Mouse (Mus musculus) CH12.LX (cell line): Measurements from ENCODE around the gene Txndc2. TPM values are rescaled to one million over a fixed set of nuclear protein-coding genes. Genes with fewer than 3 reads are reported as not detected.

Experiments used
- DNase-seq: peaks from one replicate; pipeline ENCODE4 v3.0.0-alpha.2; 2013; ENCODE audit errors: extremely low read depth
- H3K27ac ChIP-seq: 2 replicates; pipeline ENCODE4 v1.5.1; 2012; ENCODE audit warnings: low read depth, mild to moderate bottlenecking, control low read depth, moderate library complexity; ENCODE audit not compliant: insufficient read depth
- H3K27me3 ChIP-seq: replicated peaks from 2 replicates; pipeline ENCODE3; 2012; ENCODE audit warnings: inconsistent platforms
- H3K36me3 ChIP-seq, 2 experiments: replicated peaks in 1 of 2; 2 replicates each; pipeline versions ENCODE3 to v1.6.1; 2012; ENCODE audit warnings: inconsistent platforms in 1 of 2, low read length in 1 of 2, mild to moderate bottlenecking in 1 of 2, mixed read lengths in 1 of 2, moderate library complexity in 1 of 2; ENCODE audit not compliant: control insufficient read depth in 1 of 2, insufficient read depth in 1 of 2
- H3K4me1 ChIP-seq, 2 experiments: 2 replicates each; pipeline ENCODE4 v1.6.1; 2012; ENCODE audit warnings: inconsistent platforms in 1 of 2, moderate library complexity in 1 of 2; ENCODE audit not compliant: insufficient read depth in 2 of 2, control insufficient read depth in 1 of 2
- H3K4me2 ChIP-seq: 2 replicates; pipeline ENCODE4 v1.6.1; 2012; ENCODE audit warnings: low read depth, mild to moderate bottlenecking, control low read depth; ENCODE audit not compliant: poor library complexity, insufficient read depth, severe bottlenecking
- H3K4me3 ChIP-seq, 3 experiments: fragments of 150-350 bp in 1 of 3; sonication (generic) in 1 of 3; replicated peaks in 1 of 3; 2 replicates each; pipeline versions ENCODE3 to v1.5.1; 2011 to 2012; ENCODE audit warnings: low read depth in 2 of 3, low read length in 2 of 3, mild to moderate bottlenecking in 2 of 3, moderate library complexity in 2 of 3, control low read depth in 1 of 3, improper control_type of control experiment in 1 of 3, inconsistent platforms in 1 of 3, mixed read lengths in 1 of 3; ENCODE audit not compliant: poor library complexity in 1 of 3
- H3K79me2 ChIP-seq: replicated peaks from 2 replicates; pipeline ENCODE4 v1.6.1; 2012; ENCODE audit warnings: mild to moderate bottlenecking, moderate library complexity; ENCODE audit not compliant: control insufficient read depth, poor library complexity, insufficient read depth, severe bottlenecking; ENCODE audit errors: extremely low read depth
- H3K9ac ChIP-seq: 2 replicates; pipeline ENCODE4 v1.6.1; 2012; ENCODE audit warnings: low read depth, mild to moderate bottlenecking, control low read depth, moderate library complexity; ENCODE audit not compliant: insufficient read depth
- H3K9me3 ChIP-seq: replicated peaks from 2 replicates; pipeline ENCODE3; 2012; ENCODE audit warnings: low read length, inconsistent platforms, mixed read lengths
- BHLHE40 ChIP-seq: IDR thresholded peaks from 2 replicates; pipeline ENCODE4 v1.6.1; 2011; ENCODE audit warnings: mild to moderate bottlenecking, low read depth, low read length, improper control_type of control experiment
- CHD2 ChIP-seq: IDR thresholded peaks from 2 replicates; pipeline ENCODE4 v1.6.1; 2011; ENCODE audit warnings: low read length, improper control_type of control experiment
- CTCF ChIP-seq, 2 experiments: IDR thresholded peaks in 1 of 2; conservative IDR thresholded peaks in 1 of 2; 2 replicates each; pipeline ENCODE4 v1.5.1; 2011 to 2012; ENCODE audit warnings: low read depth in 2 of 2, low read length in 2 of 2, improper control_type of control experiment in 1 of 2, inconsistent platforms in 1 of 2, mild to moderate bottlenecking in 1 of 2, moderate library complexity in 1 of 2
- E2F4 ChIP-seq: IDR thresholded peaks from 2 replicates; pipeline ENCODE4 v1.6.1; 2011; ENCODE audit warnings: low read depth, low read length, improper control_type of control experiment; ENCODE audit not compliant: insufficient replicate concordance
- ELF1 ChIP-seq: IDR thresholded peaks from 2 replicates; pipeline ENCODE4 v1.6.1; 2014; ENCODE audit warnings: low read depth, mild to moderate bottlenecking, inconsistent platforms, low read length, improper control_type of control experiment
- EP300 ChIP-seq: IDR thresholded peaks from 2 replicates; pipeline ENCODE4 v1.6.1; 2011; ENCODE audit warnings: low read length, improper control_type of control experiment
- HCFC1 ChIP-seq: IDR thresholded peaks from 2 replicates; pipeline ENCODE4 v1.6.1; 2012; ENCODE audit warnings: low read depth, mild to moderate bottlenecking, inconsistent platforms, low read length, improper control_type of control experiment
- IRF4 ChIP-seq: IDR thresholded peaks from 2 replicates; pipeline ENCODE4 v1.6.1; 2014; ENCODE audit warnings: low read depth, mild to moderate bottlenecking, inconsistent platforms, low read length, improper control_type of control experiment
- JUN ChIP-seq: IDR thresholded peaks from 2 replicates; pipeline ENCODE4 v1.6.1; 2011; ENCODE audit warnings: low read depth, mild to moderate bottlenecking, low read length, improper control_type of control experiment, moderate library complexity; ENCODE audit not compliant: insufficient read depth
- KAT2A ChIP-seq: IDR thresholded peaks from 2 replicates; pipeline ENCODE4 v1.6.1; 2012; ENCODE audit warnings: low read length, improper control_type of control experiment, inconsistent platforms; ENCODE audit not compliant: insufficient replicate concordance
- MYC ChIP-seq: IDR thresholded peaks from 2 replicates; pipeline ENCODE4 v1.6.1; 2011; ENCODE audit warnings: low read depth, mild to moderate bottlenecking, improper control_type of control experiment, low read length
- NELFE ChIP-seq: IDR thresholded peaks from 2 replicates; pipeline ENCODE4 v1.6.1; 2011; ENCODE audit warnings: low read depth, low read length, improper control_type of control experiment
- NRF1 ChIP-seq: IDR thresholded peaks from 2 replicates; pipeline ENCODE4 v1.6.1; 2014; ENCODE audit warnings: low read depth, mild to moderate bottlenecking, inconsistent platforms, low read length, improper control_type of control experiment, moderate library complexity
- POLR2AphosphoS2 ChIP-seq: IDR thresholded peaks from 2 replicates; pipeline ENCODE4 v1.6.1; 2011; ENCODE audit warnings: low read depth, low read length, improper control_type of control experiment
- USF1 ChIP-seq: IDR thresholded peaks from 2 replicates; pipeline ENCODE4 v1.6.1; 2014; ENCODE audit warnings: low read depth, mild to moderate bottlenecking, inconsistent platforms, low read length, improper control_type of control experiment
- USF2 ChIP-seq: conservative IDR thresholded peaks from 2 replicates; pipeline ENCODE4 v1.6.1; 2011; ENCODE audit warnings: low read depth, low read length, improper control_type of control experiment
- ZC3H11A ChIP-seq: IDR thresholded peaks from 2 replicates; pipeline ENCODE4 v1.6.1; 2012; ENCODE audit warnings: low read depth, mild to moderate bottlenecking, inconsistent platforms, low read length, improper control_type of control experiment
- ZKSCAN1 ChIP-seq: IDR thresholded peaks from 2 replicates; pipeline ENCODE4 v1.6.1; 2012; ENCODE audit warnings: low read depth, inconsistent platforms, low read length, improper control_type of control experiment, borderline replicate concordance
- dilution Hi-C: fragments of 300-500 bp; cut with MboI; formaldehyde crosslinking; loops from 2 replicates; pipeline ENCODE4 v1.14.3; 2020; ENCODE audit warnings: low sequenced_read_pairs; ENCODE audit not compliant: extremely low pct_unique_long_range_greater_than_20kb, extremely low pct_ligation_motif_present
- in situ Hi-C: fragments of 300-500 bp; cut with MboI; formaldehyde crosslinking; loops from 3 replicates; pipeline ENCODE4 v1.14.3; 2019; ENCODE audit warnings: low sequenced_read_pairs, low pct_ligation_motif_present, low pct_unique_long_range_greater_than_20kb, mixed read lengths
- polyA plus RNA-seq: library from polyadenylated mRNA; unstranded; fragments of >175 nt; gene quantifications from 2 replicates; pipeline ENCODE4 v1.2.1, GENCODE M21; 2012; ENCODE audit warnings: low read depth; ENCODE audit not compliant: insufficient read length
- total RNA-seq, 2 experiments: library from RNA; depleted of rRNA; stranded (reverse); fragments of 300-350 nt in 1 of 2; fragments of >200 nt in 1 of 2; gene quantifications; 2 replicates each; pipeline ENCODE4 v1.2.3; 2012 to 2014

Gene Txndc2
- total and polyA plus RNA-seq, 3 experiments = not detected

DNA sequence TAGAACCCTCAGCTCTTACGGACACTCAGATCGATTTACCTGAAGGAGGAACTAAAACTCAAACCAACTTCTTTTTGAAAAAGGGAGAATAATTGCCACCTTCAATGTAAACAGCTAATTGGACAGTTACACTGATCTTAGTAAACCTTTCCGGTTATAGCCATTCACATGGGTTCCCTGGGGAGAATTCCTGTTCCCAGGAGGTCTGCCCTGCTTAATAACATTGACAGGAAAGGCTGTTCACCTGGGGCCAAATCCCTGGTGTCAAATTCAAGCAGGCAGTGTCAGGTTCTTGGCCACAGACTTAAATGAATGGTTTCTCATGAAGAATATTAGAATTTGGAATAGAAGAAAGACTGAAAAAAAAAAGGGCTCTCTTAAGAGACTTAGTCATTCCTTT is 34.0 kb upstream of the Txndc2 start:
- TF ChIP-seq JUN (no peak), ZKSCAN1 (no peak), POLR2AphosphoS2 (no peak), CHD2 (no peak), NRF1 (no peak), USF2 (no peak), NELFE (no peak), E2F4 (no peak), BHLHE40 (no peak), HCFC1 (no peak), USF1 (no peak)
- Histone ChIP-seq H3K36me3 (no peaks in the 10 kb centered on the region), H3K4me3 (no peak overlapping the region), H3K4me2 (no peak overlapping the region), H3K79me2 (no peaks in the 10 kb centered on the region), H3K27ac (no peak overlapping the region), H3K9me3 (no peaks in the 10 kb centered on the region), H3K27me3 (no peaks in the 10 kb centered on the region), H3K9ac (no peak overlapping the region), H3K4me1 (peaks cover 5 to 19% of the 10 kb centered on the region in 2 experiments; a peak in 3 of 4 replicates)
- dilution Hi-C loops = no loop called here
- in situ Hi-C loops = no loop called here
- DNase-seq = no peak

DNA sequence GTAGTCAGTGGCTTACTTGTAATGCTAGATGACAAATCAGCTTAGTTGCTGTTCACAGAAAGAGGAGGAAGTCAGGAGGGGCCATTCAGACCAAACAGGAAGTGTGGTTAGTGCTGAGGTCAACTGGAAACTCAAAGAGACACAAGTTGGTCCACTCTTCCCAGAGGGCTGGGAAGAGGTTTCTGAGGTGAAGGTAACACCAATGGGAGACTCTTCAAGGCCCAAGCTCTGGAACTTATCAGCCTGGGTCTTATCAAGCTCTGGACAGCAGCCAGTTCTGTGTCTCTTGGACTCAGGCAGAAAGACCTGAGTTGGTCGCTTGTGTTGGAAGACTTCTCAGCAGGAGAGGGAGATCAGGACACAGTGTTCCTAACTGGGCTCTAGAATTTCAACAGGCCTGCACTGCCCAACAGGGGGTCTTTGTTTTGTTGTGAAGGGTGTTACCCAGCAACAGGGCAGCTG is 32.8 kb upstream of the Txndc2 start:
- dilution Hi-C loops = no loop called here
- in situ Hi-C loops = no loop called here
- Histone ChIP-seq H3K27me3 (no peaks in the 10 kb centered on the region), H3K4me2 (no peak overlapping the region), H3K79me2 (no peaks in the 10 kb centered on the region), H3K36me3 (no peaks in the 10 kb centered on the region), H3K4me3 (no peak overlapping the region), H3K9ac (no peak overlapping the region), H3K9me3 (no peaks in the 10 kb centered on the region)
- peak; percentile 58; the same call in 1 of the 2 replicates for TF ChIP-seq IRF4
- TF ChIP-seq ELF1 = peak; percentile 66
- TF ChIP-seq MYC = no peak
- no peak for TF ChIP-seq ZC3H11A
- no peak for TF ChIP-seq KAT2A
- peak; percentile 27; the same call in 1 of the 2 replicates for TF ChIP-seq EP300
- no peak for TF ChIP-seq CTCF (conservative IDR thresholded peaks at IDR 0.05 in 1 of 2, IDR thresholded peaks at IDR 0.05 in 1 of 2; ENCODE audit: low read depth in 2 of 2, low read length in 2 of 2)
- TF ChIP-seq, all 38 proteins: peak for 3
- Histone ChIP-seq H3K4me1 (peaks cover 4 to 13% of the 10 kb centered on the region in 2 experiments; a peak in 3 of 4 replicates), H3K27ac (no peak overlapping the region)
- peak; percentile 36 for DNase-seq
